Mouse (Mus musculus) bone marrow macrophage, adult 2 months (primary cell): ENCODE data around the gene Kmt2d. TPM values are rescaled to one million over a fixed set of nuclear protein-coding genes. Genes with fewer than 3 reads are reported as not detected.
A peak's percentile ranks its signal among the peaks of the same experiment; 100 is the strongest.

Source experiments
- H3K27ac ChIP-seq: 2 replicates; pipeline ENCODE4 v1.5.1; 2012; ENCODE audit warnings: low read depth, low read length; ENCODE audit not compliant: insufficient read depth
- H3K4me1 ChIP-seq: 2 replicates; pipeline ENCODE4 v1.6.1; 2012; ENCODE audit warnings: low read length; ENCODE audit not compliant: control insufficient read depth, insufficient read depth
- H3K4me3 ChIP-seq: 2 replicates; pipeline ENCODE4 v1.5.1; 2012; ENCODE audit warnings: mild to moderate bottlenecking, low read length, moderate library complexity; ENCODE audit not compliant: insufficient read depth
- CTCF ChIP-seq: IDR thresholded peaks from 2 replicates; pipeline ENCODE4 v1.5.1; 2012; ENCODE audit warnings: low read depth, mild to moderate bottlenecking, low read length, moderate library complexity
- POLR2A ChIP-seq: IDR thresholded peaks from 2 replicates; pipeline ENCODE4 v1.6.1; 2012; ENCODE audit warnings: mild to moderate bottlenecking, low read depth, low read length, borderline replicate concordance
- polyA plus RNA-seq: library from polyadenylated mRNA; stranded (reverse); fragments of >200 nt; gene quantifications from 2 replicates; pipeline ENCODE4 v1.2.4, GENCODE M21; 2012; ENCODE audit not compliant: missing spikeins, insufficient read depth, insufficient read length

Kmt2d gene
- polyA plus RNA-seq, 1 experiment = 69.1 TPM

DNA sequence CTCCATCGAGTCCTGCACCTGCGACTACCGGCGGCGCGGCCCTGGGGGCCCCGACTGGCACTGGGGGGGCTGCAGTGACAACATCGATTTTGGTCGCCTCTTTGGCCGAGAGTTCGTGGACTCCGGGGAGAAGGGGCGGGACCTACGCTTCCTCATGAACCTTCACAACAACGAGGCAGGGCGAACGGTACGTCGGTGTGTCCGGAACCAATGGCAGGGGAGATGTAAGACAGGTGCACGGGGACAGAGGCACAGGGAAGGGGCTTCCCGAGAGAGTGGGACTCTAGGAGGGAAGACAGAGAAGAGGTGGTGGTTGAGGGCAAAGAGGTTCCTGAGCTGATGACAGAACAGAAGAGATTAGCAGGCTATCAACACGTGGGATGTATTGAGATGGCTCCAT lies 79.2 kb downstream of the Kmt2d start:
- TF ChIP-seq CTCF (no peak), POLR2A (no peak)
- Histone ChIP-seq H3K4me1 (no peaks in the 10 kb centered on the region), H3K27ac (no peak overlapping the region), H3K4me3 (no peak overlapping the region)

GRCm38 (mm10) chr15:98791221-98791620 lies 79.8 kb downstream of the Kmt2d start:
- H3K27ac ChIP-seq = no peak overlapping the region
- TF ChIP-seq POLR2A = no peak
- no peak for TF ChIP-seq CTCF
- peak overlapping the region; percentile 25 for H3K4me3 ChIP-seq
- no peaks in the 10 kb centered on the region for H3K4me1 ChIP-seq

- H3K4me1 ChIP-seq = no peaks in the 10 kb centered on the region
- peak overlapping the region; percentile 25 for H3K4me3 ChIP-seq
- no peak overlapping the region for H3K27ac ChIP-seq
- TF ChIP-seq CTCF (no peak), POLR2A (no peak)
These were observed 80.2 kb downstream of the Kmt2d start for GRCm38 (mm10) chr15:98790761-98791160.

- no peak for TF ChIP-seq POLR2A
- no peak for TF ChIP-seq CTCF
- Histone ChIP-seq H3K4me3 (peak within 1 kb of the TSS; percentile 25), H3K4me1 (no peaks in the 10 kb centered on the region), H3K27ac (no peak within 1 kb of the TSS)
These were observed 81.1 kb downstream of the Kmt2d start, which contains the start of gene Wnt1 for GRCm38 (mm10) chr15:98789661-98790535. Gene Wnt1, plus strand, starts transcription at chr15:98789857.

GRCm38 (mm10) chr15:98788972-98789660 lies 81.9 kb downstream of the Kmt2d start:
- TF ChIP-seq POLR2A = no peak
- TF ChIP-seq CTCF = peak; percentile 29
- Histone ChIP-seq H3K4me1 (no peaks in the 10 kb centered on the region), H3K4me3 (no peak overlapping the region), H3K27ac (no peak overlapping the region)

GRCm38 (mm10) chr15:98787930-98788329 lies 83.1 kb downstream of the Kmt2d start:
- no peak overlapping the region for H3K4me3 ChIP-seq
- TF ChIP-seq POLR2A (no peak), CTCF (no peak)
- no peak overlapping the region for H3K27ac ChIP-seq
- H3K4me1 ChIP-seq = no peaks in the 10 kb centered on the region

DNA sequence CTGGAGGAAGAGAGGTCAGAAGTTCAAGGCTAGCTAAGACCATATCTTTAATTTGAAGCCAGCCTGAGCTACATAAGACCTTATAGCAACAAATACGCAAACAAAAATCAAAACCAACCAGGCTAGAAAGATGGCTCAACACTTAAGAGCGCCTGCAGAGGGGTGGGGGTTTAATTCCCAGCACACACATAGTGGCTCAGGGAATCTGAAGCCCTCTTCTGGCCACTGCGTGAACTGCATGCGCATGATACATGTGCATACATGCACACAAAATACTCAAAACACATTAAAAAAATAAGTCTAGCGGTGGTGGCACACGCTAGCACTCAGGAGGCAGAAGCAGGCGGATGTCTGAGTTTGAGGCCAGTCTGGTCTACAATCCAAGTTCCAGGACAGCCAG lies 85.3 kb downstream of the Kmt2d start:
- Histone ChIP-seq H3K4me1 (no peaks in the 10 kb centered on the region), H3K27ac (no peak overlapping the region), H3K4me3 (no peak overlapping the region)
- TF ChIP-seq CTCF = peak; percentile 41; the same call in 1 of the 2 replicates
- TF ChIP-seq POLR2A = no peak

Other genes starting within 250 kb of the Kmt2d start
- gene Cacnb3, start 240.4 kb downstream of the Kmt2d start, polyA plus RNA-seq = 0.88 and 1.3 TPM in 2 replicates
- gene Ddx23, start 208.3 kb downstream of the Kmt2d start, polyA plus RNA-seq = 83.1 and 84.9 TPM in 2 replicates
- gene Rnd1, start 193.7 kb downstream of the Kmt2d start, polyA plus RNA-seq = 1.1 TPM in 2 replicates
- gene Ccdc65, start 163.0 kb downstream of the Kmt2d start, polyA plus RNA-seq = not detected in 2 replicates
- gene Fkbp11, start 143.0 kb downstream of the Kmt2d start, polyA plus RNA-seq = 0.93 TPM in 1 of 2 replicates, not detected in the other
- 93.8 and 103 TPM in 2 replicates for gene Arf3, start 108.0 kb downstream of the Kmt2d start, polyA plus RNA-seq
- not detected in 2 replicates for gene Wnt10b, start 93.1 kb downstream of the Kmt2d start, polyA plus RNA-seq
- not detected in 2 replicates for gene Wnt1, start 81.3 kb downstream of the Kmt2d start, polyA plus RNA-seq
- gene Ddn, start 61.7 kb downstream of the Kmt2d start, polyA plus RNA-seq = not detected in 2 replicates
- 82.3 and 86.6 TPM in 2 replicates for gene Prkag1, start 39.7 kb downstream of the Kmt2d start, polyA plus RNA-seq
- 9.8 and 11.8 TPM in 2 replicates for gene Rhebl1, start 23.3 kb upstream of the Kmt2d start, polyA plus RNA-seq
- gene Dhh, start 27.3 kb upstream of the Kmt2d start, polyA plus RNA-seq = not detected in 2 replicates
- gene Lmbr1l, start 47.0 kb upstream of the Kmt2d start, polyA plus RNA-seq = 22.0 and 25.7 TPM in 2 replicates
- 872 and 1,013 TPM in 2 replicates for gene Tuba1b, start 63.4 kb upstream of the Kmt2d start, polyA plus RNA-seq
- gene Gm49450, start 82.3 kb upstream of the Kmt2d start, polyA plus RNA-seq = not detected in 2 replicates
- gene Tuba1a, start 82.5 kb upstream of the Kmt2d start, polyA plus RNA-seq = 36.4 and 43.3 TPM in 2 replicates
- 134 and 173 TPM in 2 replicates for gene Tuba1c, start 158.7 kb upstream of the Kmt2d start, polyA plus RNA-seq
- gene Prph, start 184.0 kb upstream of the Kmt2d start, polyA plus RNA-seq = not detected in 2 replicates
- gene Troap, start 203.4 kb upstream of the Kmt2d start, polyA plus RNA-seq = 15.6 and 18.3 TPM in 2 replicates
- gene C1ql4, start 216.6 kb upstream of the Kmt2d start, polyA plus RNA-seq = not detected in 2 replicates
- gene Dnajc22, start 222.0 kb upstream of the Kmt2d start, polyA plus RNA-seq = not detected in 2 replicates